Mouse (Mus musculus): Measurements from ENCODE around the gene Slc9a8.

DNA sequence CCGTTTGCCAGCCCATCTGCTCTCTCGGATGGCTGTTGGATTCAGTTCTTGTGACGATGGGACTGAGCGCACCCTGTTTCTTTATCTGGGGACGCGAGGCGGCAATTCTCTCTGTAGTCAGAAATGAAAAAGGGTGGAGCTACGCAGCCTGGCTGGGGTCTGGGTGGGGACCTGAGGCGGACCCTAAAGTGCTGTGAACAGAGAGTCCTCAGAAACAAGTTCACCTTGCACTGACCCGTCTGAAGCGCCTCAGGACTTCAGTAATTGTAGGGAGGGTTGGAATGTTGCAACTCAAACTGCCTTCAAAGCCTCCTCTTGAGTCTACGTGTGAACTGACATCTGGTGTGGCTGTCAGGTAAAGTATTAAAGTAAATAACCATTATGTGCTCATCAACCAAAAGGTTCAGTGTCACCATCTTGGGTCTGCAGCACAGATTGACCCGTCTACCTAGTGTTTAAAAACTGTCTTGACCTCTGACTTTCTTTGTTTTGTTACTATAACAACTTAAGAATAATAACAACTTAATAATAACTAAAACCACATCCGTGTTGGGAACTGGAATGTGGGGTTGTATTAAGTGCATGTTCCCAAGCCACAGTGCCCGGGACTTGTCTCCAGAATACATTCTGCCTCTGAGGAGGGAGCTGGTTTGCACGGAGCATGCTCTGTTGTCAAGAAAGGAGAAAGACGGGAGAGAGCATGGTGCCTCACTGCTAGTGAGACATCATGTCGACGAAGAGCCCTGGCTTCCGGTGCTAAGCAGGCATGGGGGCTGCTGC is 16.2 kb upstream of the Slc9a8 start:
- TF ChIP-seq GATA1 (IDR thresholded peaks at IDR 0.05; ENCODE audit: borderline replicate concordance, low read length) (no peak), FLI1 (IDR thresholded peaks at IDR 0.05; ENCODE audit: low read length) (no peak)

Data from megakaryocyte, embryonic 14.5 days (primary cell).